Mouse (Mus musculus) hindbrain, embryonic 12.5 days (tissue): ENCODE measurements around the gene Ldlrap1. TPM values are rescaled to one million over a fixed set of nuclear protein-coding genes. Genes with fewer than 3 reads are reported as not detected.

ENCODE experiments used
- ATAC-seq: fragments of 200-750 bp; cut with Nextera tagmentation; 2 replicates; pipeline ENCODE4 v1.8.0; 2017; ENCODE audit warnings: moderate TSS enrichment; ENCODE audit not compliant: low FRiP score
- H3K27ac ChIP-seq: fragments of 300-500 bp; sonication (generic); 2 replicates; pipeline ENCODE4 v1.5.1; 2016; ENCODE audit warnings: mild to moderate bottlenecking
- H3K27me3 ChIP-seq: fragments of 300-500 bp; sonication (generic); 2 replicates; pipeline ENCODE4 v1.6.1; 2016; ENCODE audit warnings: mild to moderate bottlenecking
- H3K36me3 ChIP-seq: fragments of 300-500 bp; sonication (generic); 2 replicates; pipeline ENCODE4 v1.6.1; 2016; ENCODE audit warnings: mild to moderate bottlenecking
- H3K4me1 ChIP-seq: fragments of 300-500 bp; sonication (generic); 2 replicates; pipeline ENCODE4 v1.6.1; 2016
- H3K4me2 ChIP-seq: fragments of 300-500 bp; sonication (generic); replicated peaks from 2 replicates; pipeline ENCODE4 v1.6.1; 2016; ENCODE audit warnings: mild to moderate bottlenecking
- H3K4me3 ChIP-seq: fragments of 300-500 bp; sonication (generic); 2 replicates; pipeline ENCODE4 v1.5.1; 2016; ENCODE audit warnings: mild to moderate bottlenecking
- H3K9ac ChIP-seq: fragments of 300-500 bp; sonication (generic); 2 replicates; pipeline ENCODE4 v1.6.1; 2016; ENCODE audit warnings: mild to moderate bottlenecking, moderate library complexity
- H3K9me3 ChIP-seq: fragments of 300-500 bp; sonication (generic); replicated peaks from 2 replicates; pipeline ENCODE4 v1.6.1; 2016; ENCODE audit warnings: mild to moderate bottlenecking
- WGBS: fragments of 180-500 bp; shearing (Covaris S2); methylation state at CpG from one replicate; pipeline ENCODE4 v1.1.7; 2016; 5-methylcytosine and 5-hydroxymethylcytosine counted together
- polyA plus RNA-seq: library from polyadenylated mRNA; unstranded; fragments of >200 nt; fragmentation: Nextera tagmentation; extraction: Ambion mirVana; gene quantifications from 2 replicates; pipeline ENCODE4 v1.2.1, GENCODE M21; 2016

The Ldlrap1 gene
- polyA plus RNA-seq, 1 experiment from 2014 or later: 10.4 TPM

- H3K4me2 ChIP-seq: no peak overlapping the region
- ATAC-seq: no peak
Observed at GRCm38 (mm10) chr4:134756953-134757352, 10.9 kb downstream of the Ldlrap1 start.

DNA sequence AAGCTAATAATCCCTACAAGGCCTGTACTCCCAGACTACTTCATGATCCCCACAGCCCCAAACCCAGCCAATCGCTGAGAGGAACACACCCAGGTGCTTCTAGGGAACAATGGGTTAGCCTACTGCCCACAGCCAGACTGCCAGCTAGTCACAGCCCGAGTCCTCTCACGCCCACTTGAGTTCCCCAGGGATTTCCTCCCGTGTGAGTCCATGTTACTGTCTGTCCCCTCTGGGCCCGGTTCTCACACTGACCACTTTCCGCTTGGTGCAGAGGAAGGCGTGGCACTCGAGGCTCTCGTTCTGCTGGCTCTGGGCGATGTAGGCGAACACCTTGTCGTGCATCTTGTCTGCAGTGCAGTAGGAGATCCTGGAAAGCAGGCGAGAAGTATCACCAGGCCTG, 12.9 kb downstream of the Ldlrap1 start:
- Histone ChIP-seq H3K27me3 (no peaks in the 10 kb centered on the region), H3K36me3 (no peaks in the 10 kb centered on the region), H3K27ac (no peak overlapping the region), H3K4me2 (no peak overlapping the region), H3K4me1 (peaks cover 27% of the 10 kb centered on the region), H3K4me3 (no peak overlapping the region), H3K9me3 (no peaks in the 10 kb centered on the region), H3K9ac (no peak overlapping the region)
- WGBS: 83% methylated on average over 13 of the region's 13 CpGs
- ATAC-seq: no peak

More at GRCm38 (mm10) chr4:134756953-134757352, 10.9 kb downstream of the Ldlrap1 start:
- H3K9me3 ChIP-seq: no peaks in the 10 kb centered on the region
- peaks cover 27% of the 10 kb centered on the region for H3K4me1 ChIP-seq
- no peak overlapping the region for H3K27ac ChIP-seq
- H3K9ac ChIP-seq: no peak overlapping the region
- H3K4me3 ChIP-seq: no peak overlapping the region
- no peaks in the 10 kb centered on the region for H3K36me3 ChIP-seq
- 83% methylated on average over 7 of the region's 7 CpGs for WGBS
- no peaks in the 10 kb centered on the region for H3K27me3 ChIP-seq

DNA sequence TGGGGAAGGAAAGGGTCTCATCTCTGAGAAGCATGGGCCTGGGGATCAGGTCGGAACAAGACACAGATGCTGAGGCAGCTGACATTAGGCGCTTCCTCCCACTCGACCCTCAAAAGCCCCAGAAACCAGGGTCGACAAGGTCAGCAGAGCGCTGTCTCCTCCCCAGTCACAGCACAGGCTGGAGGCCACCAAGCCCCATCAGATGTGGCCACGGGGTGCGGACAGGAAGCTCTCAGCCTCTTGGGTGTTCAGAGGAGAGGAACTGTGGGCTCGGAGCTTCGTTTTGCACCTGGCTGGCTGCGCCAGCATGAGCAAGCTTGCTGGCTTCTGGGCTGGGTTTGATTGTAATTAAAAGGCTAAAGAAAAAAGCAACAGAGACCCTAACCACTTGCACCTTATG, 13.5 kb downstream of the Ldlrap1 start:
- Histone ChIP-seq H3K9ac (no peak overlapping the region), H3K27ac (no peak overlapping the region), H3K36me3 (no peaks in the 10 kb centered on the region), H3K27me3 (no peaks in the 10 kb centered on the region), H3K4me1 (peaks cover 27% of the 10 kb centered on the region), H3K4me3 (no peak overlapping the region), H3K9me3 (no peaks in the 10 kb centered on the region), H3K4me2 (no peak overlapping the region)
- no peak for ATAC-seq
- 49% methylated on average over 10 of the region's 10 CpGs for WGBS

DNA sequence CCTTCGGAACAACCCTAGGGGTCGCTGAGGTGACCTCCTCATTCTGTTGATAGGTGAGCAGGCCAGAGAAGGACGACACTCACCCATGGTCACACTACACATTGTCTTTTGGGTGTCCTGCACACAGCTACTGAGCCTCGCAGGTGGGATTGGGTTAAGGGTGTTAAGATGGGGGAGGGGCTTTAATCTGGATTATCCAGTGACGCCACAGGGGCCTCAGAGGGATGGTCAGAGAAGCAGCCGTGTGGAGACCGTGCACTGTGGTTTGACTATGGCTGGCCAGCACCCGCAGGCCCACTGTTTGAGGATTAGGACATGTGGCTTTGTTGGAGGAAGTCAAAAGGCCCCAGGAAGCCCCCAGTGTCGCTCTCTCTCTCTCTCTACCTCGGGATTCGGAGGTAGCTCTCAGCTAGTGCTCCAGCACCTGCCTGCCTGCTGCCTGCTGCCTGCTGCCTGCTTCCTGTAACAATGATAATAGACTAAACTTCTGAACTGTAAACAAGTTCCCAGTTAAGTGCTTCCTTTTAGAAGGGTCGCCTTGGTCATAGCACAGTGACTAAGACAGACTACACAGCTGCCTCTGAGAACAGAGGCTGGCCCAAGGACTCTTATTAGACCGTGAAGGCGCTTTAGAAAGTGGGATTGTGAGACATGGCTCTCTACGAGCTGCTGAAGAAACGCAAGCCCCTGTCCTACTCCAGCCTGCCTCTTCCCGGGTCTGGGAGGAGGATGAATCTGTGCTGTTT, 14.1 kb downstream of the Ldlrap1 start:
- Histone ChIP-seq H3K4me2 (no peak overlapping the region), H3K27me3 (no peaks in the 10 kb centered on the region), H3K27ac (no peak overlapping the region), H3K9me3 (no peaks in the 10 kb centered on the region), H3K9ac (no peak overlapping the region), H3K4me1 (peaks cover 27% of the 10 kb centered on the region), H3K36me3 (no peaks in the 10 kb centered on the region), H3K4me3 (no peak overlapping the region)
- WGBS: 45% methylated on average over 17 of the region's 17 CpGs
- no peak for ATAC-seq

DNA sequence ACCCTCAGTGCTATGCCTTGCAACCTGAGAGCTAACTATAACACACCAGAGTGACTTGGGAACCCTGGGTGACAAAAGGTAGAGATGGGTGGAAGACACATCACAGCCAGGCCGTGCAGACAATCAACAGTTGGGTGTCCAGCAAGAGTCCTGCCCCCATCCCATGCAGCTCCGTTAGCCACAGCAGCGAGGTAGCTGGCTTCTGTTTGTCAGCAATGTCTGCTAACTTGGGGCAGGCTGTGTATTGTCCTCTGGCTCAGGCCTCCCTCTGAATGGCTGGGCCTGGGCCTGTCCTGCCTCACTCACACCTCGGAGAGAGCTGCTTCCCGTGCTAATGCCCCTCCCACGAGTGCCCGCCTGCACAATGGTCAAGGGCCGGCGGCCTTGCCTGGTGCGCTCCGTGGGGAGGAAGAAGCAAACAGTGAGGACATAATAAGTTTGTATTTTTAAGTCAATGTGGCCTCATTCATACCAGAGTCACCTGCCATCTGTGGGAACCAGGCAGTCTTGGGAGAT, 14.9 kb downstream of the Ldlrap1 start:
- H3K4me2 ChIP-seq: no peak overlapping the region
- no peak overlapping the region for H3K9ac ChIP-seq
- no peaks in the 10 kb centered on the region for H3K9me3 ChIP-seq
- H3K27ac ChIP-seq: no peak overlapping the region
- WGBS: 51% methylated on average over 11 of the region's 11 CpGs
- peaks cover 27% of the 10 kb centered on the region for H3K4me1 ChIP-seq
- H3K36me3 ChIP-seq: no peaks in the 10 kb centered on the region
- no peak for ATAC-seq
- no peaks in the 10 kb centered on the region for H3K27me3 ChIP-seq
- H3K4me3 ChIP-seq: no peak overlapping the region

- no peak overlapping the region for H3K27ac ChIP-seq
- H3K27me3 ChIP-seq: no peaks in the 10 kb centered on the region
- no peaks in the 10 kb centered on the region for H3K9me3 ChIP-seq
- no peak for ATAC-seq
- no peak overlapping the region for H3K4me3 ChIP-seq
- H3K4me1 ChIP-seq: peaks cover 27% of the 10 kb centered on the region
- no peak overlapping the region for H3K9ac ChIP-seq
- H3K4me2 ChIP-seq: no peak overlapping the region
- WGBS: 91% methylated on average over 18 of the region's 18 CpGs
- no peaks in the 10 kb centered on the region for H3K36me3 ChIP-seq
Observed at GRCm38 (mm10) chr4:134751682-134752380, 16.0 kb downstream of the Ldlrap1 start.

GRCm38 (mm10) chr4:134750825-134751224, 17.0 kb downstream of the Ldlrap1 start:
- Histone ChIP-seq H3K36me3 (no peaks in the 10 kb centered on the region), H3K4me2 (no peak overlapping the region), H3K27ac (no peak overlapping the region), H3K9ac (no peak overlapping the region), H3K27me3 (no peaks in the 10 kb centered on the region), H3K4me1 (peaks cover 27% of the 10 kb centered on the region), H3K4me3 (no peak overlapping the region), H3K9me3 (no peaks in the 10 kb centered on the region)
- ATAC-seq: no peak
- 80% methylated on average over 6 of the region's 6 CpGs for WGBS

- no peak overlapping the region for H3K4me2 ChIP-seq
- H3K36me3 ChIP-seq: no peaks in the 10 kb centered on the region
- H3K27me3 ChIP-seq: no peaks in the 10 kb centered on the region
- 79% methylated on average over 5 of the region's 5 CpGs for WGBS
- H3K27ac ChIP-seq: no peak overlapping the region
- ATAC-seq: no peak
- H3K4me3 ChIP-seq: no peak overlapping the region
- H3K9ac ChIP-seq: no peak overlapping the region
- H3K4me1 ChIP-seq: peaks cover 24% of the 10 kb centered on the region
- no peaks in the 10 kb centered on the region for H3K9me3 ChIP-seq
Observed at GRCm38 (mm10) chr4:134750263-134750662, 17.6 kb downstream of the Ldlrap1 start.

GRCm38 (mm10) chr4:134749301-134750030, 18.4 kb downstream of the Ldlrap1 start:
- H3K4me3 ChIP-seq: no peak overlapping the region
- no peak for ATAC-seq
- no peaks in the 10 kb centered on the region for H3K36me3 ChIP-seq
- 65% methylated on average over 21 of the region's 21 CpGs for WGBS
- H3K9me3 ChIP-seq: no peaks in the 10 kb centered on the region
- no peaks in the 10 kb centered on the region for H3K27me3 ChIP-seq
- no peak overlapping the region for H3K27ac ChIP-seq
- no peak overlapping the region for H3K4me2 ChIP-seq
- H3K9ac ChIP-seq: no peak overlapping the region
- H3K4me1 ChIP-seq: peaks cover 17% of the 10 kb centered on the region

DNA sequence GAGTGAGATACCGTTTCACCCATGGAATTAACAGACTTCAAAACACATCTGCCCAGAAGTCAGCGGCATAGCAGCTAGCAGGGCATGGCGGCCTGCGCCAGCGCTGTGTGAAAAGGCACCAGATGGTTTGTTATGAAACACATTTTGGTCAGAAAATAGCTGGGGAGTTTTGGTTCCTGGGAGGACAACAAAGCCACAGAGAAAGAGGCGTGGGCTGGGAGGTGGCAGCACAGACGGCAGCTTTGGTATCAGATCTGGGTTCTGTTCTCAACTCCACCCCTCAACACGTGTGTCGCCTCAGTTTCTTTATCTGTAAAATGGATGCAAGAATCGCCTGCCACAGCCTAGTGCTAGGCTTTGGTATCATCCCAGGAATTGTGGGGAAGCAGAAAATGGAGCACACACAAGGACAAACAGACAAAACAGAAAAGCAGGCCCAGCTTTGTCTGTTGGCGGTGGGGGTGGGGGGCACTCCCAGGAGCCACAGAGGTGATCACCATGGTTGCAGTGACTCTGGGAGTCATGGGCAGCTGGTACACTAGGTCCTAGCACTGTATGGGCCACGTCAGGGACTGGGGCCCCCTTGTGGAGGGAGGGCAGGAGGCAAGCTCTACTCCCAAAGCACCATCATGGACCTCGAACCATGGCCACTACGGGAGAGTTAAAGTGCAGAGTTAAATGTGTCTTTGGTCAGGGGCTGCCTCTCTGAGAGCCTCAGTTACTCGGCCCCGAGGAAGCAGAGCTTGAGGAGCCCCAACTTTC, 21.7 kb downstream of the Ldlrap1 start:
- no peak for ATAC-seq
- no peak overlapping the region for H3K27ac ChIP-seq
- WGBS: 83% methylated on average over 16 of the region's 16 CpGs

GRCm38 (mm10) chr4:134743881-134744633, 23.8 kb downstream of the Ldlrap1 start:
- no peak for ATAC-seq
- Histone ChIP-seq H3K9me3 (no peaks in the 10 kb centered on the region), H3K4me3 (no peak overlapping the region), H3K4me2 (no peak overlapping the region), H3K27me3 (no peaks in the 10 kb centered on the region), H3K9ac (no peak overlapping the region), H3K4me1 (peaks cover 10% of the 10 kb centered on the region), H3K36me3 (no peaks in the 10 kb centered on the region), H3K27ac (no peak overlapping the region)
- 45% methylated on average over 16 of the region's 16 CpGs for WGBS

More for the DNA sequence above, 21.7 kb downstream of the Ldlrap1 start:
- no peaks in the 10 kb centered on the region for H3K9me3 ChIP-seq
- H3K4me3 ChIP-seq: no peak overlapping the region
- H3K4me2 ChIP-seq: no peak overlapping the region
- H3K27me3 ChIP-seq: no peaks in the 10 kb centered on the region
- H3K4me1 ChIP-seq: peaks cover 10% of the 10 kb centered on the region
- no peaks in the 10 kb centered on the region for H3K36me3 ChIP-seq
- no peak overlapping the region for H3K9ac ChIP-seq
